Mouse (Mus musculus) urinary bladder, postnatal 25 days (tissue): ENCODE measurements at regions not wholly inside any gene's neighbourhood (a gene's known extent, or its start where the extent isn't known, plus 50 kb on each side); places are given as distances from the start of the nearest gene placed in this dataset.

ENCODE experiments used
- DNase-seq: peaks from one replicate; pipeline ENCODE4 v3.0.0; 2022; ENCODE audit warnings: low spot score

DNA sequence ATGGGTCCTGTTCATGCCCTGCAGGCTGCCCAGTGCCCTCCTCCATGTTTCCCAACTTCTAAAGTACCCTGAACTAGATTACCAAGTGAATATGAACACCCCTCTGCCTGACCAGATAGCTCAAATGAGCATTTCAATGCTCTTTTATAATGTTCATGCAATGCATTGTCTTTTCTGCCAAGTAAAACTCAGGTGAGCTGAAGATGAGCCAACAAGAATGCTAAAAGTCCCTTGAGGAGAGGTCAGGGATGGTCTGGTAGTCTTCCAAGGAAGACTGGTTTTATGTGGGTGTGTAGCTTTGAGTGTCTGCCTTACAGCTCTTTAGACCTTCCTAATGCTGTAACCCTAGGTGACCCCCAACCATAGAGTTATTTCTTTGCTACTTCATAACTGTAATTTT is 58.0 kb upstream of the Abca12 start:
- no peak for DNase-seq

DNA sequence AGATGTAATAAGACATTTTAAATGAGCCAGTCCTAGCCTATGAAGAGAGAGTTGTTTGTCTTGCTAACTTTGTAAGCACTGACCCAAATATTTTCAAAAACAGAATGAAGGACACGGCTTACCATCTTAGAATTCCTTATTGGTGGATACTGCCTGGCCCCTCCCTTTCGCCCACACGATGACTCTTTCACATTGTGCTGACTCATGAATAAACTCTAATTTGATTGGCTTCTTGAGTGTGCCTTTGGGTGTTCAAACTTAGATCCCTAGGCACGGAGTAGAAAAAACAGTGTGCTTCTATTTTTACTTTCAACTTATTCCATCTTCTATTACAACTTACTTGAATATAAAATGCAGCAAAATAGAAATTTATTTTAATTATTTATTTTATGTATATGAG is 68.4 kb upstream of the Abca12 start:
- no peak for DNase-seq

DNA sequence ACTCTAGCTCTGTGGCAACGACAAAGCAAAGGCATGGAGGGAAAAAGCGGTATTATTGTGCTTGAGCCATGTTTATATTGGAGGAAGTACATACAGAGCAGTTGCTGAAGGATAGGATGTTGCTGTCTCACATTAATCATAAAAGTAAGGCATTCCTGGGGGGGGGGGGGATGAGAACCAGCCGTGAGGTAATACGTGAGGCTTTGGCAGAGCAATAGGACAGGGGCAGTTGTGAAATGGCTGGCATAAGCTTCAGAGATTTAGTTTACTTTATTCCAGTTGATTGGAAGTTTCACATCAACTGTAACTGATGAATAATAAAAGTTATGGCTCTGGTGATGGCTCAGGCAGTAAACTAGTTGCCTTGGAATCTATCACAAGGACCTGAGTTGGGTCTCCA is 62.4 kb upstream of the Atic start:
- DNase-seq: no peak

DNA sequence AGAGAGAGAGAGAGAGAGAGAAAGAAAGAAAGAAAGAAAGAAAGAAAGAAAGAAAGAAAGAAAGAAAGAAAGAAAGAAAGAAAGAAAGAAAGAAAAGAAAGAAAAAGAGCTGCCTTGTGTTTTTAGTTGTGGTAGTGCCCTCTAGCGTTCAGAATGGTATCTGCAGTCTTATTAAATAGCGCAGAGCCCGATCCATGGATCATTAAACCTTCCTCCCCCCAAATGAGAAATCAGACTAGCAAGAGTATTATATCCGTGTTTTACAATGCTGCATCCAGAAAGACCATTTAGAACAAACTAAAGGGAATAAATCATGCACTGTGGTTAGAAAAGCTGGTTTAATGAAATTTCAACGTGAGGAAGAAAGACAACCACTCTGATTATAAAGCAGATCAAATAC is 51.1 kb upstream of the Atic start:
- peak; percentile 19 for DNase-seq

DNA sequence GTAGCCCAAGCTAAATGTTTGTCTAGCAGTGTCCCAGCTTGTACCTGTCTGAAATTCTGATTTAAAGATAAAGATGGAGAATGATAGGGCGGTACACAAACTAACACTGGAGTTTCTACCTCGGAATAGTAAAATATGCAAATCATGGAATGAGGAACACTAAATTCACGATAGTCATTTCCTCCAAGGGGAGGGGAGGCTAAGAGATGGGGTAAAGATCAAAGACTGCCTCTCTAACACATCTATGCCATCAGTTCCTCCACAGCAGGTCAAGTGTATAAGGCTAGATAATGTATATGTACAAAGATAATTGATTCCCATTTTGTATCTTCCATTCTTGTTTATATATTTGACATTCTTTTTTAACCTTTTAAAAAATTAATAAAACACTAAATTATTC is 50.4 kb upstream of the Atic start:
- no peak for DNase-seq
